Mouse (Mus musculus): ENCODE measurements at regions not wholly inside any gene's neighbourhood (a gene's known extent, or its start where the extent isn't known, plus 50 kb on each side); places are given as distances from the start of the nearest gene placed in this dataset.

DNA sequence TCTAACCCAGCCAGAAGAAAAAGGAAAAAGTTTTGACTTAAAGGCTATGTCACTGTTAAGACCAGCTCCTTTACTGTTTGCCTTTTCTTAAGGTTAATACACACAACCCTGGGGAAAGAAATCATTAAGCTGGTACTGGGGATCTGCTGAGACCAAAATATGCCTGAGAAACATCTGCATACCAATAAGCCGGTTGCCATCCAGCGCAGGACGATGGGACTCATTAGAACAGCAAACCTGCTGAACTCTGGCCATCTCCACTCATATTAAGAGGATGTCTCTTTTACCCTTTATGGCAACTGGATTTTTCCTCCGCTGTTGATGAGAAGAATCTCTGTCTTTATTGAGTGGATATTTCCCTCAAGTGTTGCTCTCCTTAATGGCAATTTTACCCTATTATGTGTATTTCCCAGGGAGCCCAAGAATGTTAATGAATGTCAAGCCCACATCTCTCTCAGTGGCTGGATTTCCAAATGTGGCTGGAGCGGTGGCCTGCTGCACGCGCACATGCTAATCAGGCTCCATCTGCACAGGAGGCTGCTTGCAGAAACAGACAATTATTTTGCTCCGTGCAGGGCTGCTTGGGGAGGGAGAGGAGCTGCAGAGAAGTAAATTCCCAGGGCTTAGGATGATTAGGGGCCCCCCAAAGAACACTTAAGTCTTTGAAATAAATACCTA is 351.6 kb upstream of the Map3k7 start:
- intact Hi-C loops (cut with DNase I), result no loop called here

GRCm38 (mm10) chr4:31612825-31613514 is 350.9 kb upstream of the Map3k7 start:
- intact Hi-C loops (cut with DNase I), result no loop called here

GRCm38 (mm10) chr4:31617572-31617971 is 346.3 kb upstream of the Map3k7 start:
- intact Hi-C loops (cut with DNase I), result no loop called here

GRCm38 (mm10) chr4:31618026-31618425 is 345.9 kb upstream of the Map3k7 start:
- intact Hi-C loops (cut with DNase I), result no loop called here

- intact Hi-C loops (cut with DNase I), result no loop called here
Observed at GRCm38 (mm10) chr4:31621205-31621604, 342.7 kb upstream of the Map3k7 start.

DNA sequence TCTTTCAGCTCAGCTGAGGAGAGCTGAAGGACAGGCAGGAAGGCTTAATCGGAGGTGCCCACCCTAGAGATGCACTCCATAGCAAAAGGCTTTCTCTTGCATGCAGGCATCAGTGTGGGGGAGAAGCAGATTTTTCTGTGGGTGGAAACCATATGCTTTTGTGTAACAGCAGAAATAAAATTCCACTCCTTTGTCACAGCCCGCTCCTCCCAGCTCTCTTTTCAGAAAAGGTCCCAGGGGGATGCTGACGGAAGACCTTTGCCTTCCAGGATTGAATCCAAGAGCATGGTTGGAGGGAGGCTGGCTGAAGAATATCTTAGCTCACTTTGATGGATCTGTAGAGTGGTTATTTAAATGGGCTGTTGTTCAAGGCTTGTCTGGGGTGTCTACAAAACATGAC is 336.8 kb upstream of the Map3k7 start:
- intact Hi-C loops (cut with DNase I), result no loop called here

- intact Hi-C loops (cut with DNase I), result no loop called here
Observed at GRCm38 (mm10) chr4:31627777-31628176, 336.1 kb upstream of the Map3k7 start.

- intact Hi-C loops (cut with DNase I), result no loop called here
Observed at GRCm38 (mm10) chr4:31638564-31638963, 325.3 kb upstream of the Map3k7 start.

DNA sequence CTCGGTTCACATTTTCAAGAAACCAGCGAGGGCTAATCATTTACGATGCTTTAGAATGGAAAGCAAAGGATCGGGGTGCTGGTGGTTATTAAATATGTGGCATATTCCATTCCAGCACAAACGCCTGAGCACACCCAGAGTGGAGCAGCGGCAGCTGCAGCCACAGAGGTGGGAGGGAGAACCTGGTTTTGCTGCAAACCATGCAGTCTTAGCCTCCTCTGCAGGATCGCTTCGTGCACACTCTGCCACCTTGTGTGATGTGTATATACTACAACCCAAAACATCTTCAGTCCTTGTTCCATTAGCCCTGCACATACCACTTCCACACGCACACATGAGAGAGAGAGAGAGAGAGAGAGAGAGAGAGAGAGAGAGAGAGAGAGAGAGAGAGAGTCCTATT is 321.7 kb upstream of the Map3k7 start:
- intact Hi-C loops (cut with DNase I), result no loop called here

DNA sequence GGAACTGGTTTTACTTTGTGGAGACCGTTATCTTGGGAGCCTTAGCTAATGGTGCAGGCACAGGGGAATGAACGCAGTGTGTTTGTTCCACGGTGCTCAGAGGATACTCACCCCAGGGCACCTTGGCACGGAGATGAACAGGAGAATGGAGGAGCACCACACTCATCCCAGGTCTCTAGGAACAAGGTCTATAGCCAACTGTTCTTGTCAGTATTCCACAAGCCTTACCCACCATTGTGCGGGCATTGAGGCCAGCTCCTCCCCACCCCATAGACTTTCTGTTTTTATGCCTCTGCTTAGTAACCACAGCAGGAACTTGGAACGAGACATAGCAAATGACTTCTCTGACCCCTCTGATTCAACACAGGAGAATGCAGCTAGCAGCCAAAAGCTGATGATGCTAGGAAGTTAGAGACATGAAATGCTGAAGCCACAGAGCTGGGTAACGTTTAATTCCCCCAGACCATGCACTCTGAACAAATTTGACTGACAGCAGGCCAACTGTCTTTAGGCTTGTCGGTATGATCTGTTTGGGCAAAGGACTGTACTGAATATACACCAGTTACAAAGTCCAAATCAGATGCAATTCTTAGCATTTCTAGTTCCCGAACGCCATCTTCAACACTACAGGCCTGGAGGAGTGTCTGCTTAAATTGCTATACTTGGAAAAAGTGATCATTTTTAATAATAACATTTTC is 321.2 kb upstream of the Map3k7 start:
- intact Hi-C loops (cut with DNase I), result no loop called here

DNA sequence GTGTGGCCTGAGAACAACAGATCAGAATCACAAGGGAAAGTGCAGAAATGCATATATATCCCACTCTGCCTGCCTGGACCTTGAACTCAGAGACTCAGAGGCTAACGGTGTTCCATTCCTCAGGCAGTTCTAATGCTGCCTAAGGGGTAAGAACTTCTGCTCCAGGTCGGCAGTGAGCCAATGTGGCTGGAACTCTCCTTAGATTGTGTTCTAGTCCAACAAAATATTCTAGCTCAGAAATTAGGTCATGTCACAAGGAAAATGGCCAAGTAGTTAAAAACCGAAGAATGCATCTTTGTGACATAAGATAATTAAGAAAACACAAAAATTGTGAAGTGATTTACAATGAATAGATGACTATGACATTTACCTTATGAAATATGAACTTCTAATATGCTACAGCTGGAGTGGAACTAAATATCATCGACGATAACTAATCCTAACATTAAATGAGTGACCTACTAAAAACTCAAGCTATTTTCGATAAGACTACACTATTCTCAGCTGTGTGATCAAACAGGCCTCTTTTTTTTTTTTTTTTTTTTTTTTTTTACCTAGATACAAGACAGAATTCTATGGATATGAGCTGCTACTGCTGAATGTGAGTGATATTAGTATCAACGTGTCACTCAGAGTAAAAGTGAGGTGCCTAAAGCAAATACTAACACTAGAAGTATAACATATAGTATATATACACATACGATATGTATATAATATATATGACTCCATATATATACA is 315.1 kb upstream of the Map3k7 start:
- intact Hi-C loops (cut with DNase I), result no loop called here

DNA sequence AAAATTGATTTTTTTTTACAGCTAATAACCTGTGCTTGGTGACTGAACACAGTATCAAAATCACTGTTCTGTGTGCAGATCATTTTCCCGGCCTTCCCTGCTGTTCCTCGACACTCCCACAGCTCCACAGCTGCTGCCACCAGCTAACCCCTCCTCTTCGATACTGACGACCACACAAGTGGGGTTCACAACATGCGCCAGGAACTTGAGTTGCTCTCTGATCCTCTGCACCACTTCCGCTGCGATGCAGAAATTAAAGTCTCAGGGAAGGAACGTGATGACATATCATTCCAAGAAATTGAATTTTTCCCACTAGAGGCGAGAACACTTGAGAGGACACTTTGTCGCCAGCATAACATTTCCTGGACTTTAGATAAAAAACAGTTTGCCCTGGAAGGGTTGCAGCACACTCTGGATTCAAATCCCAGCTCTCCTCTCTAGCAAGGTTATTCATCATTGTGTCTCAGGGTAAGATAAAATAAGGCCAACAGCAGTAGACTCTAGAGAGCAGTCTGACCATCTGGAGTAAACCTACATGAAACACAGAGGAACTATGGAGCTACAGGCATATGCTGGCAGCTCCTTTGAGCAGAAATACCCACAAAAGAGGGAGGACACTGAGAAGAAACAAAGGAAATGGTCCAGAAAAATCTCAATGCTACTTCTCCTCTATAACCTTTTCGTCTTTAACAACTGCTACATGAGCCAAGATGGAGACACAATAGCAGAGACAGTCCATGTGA is 308.4 kb upstream of the Map3k7 start:
- intact Hi-C loops (cut with DNase I), result no loop called here

GRCm38 (mm10) chr4:31656111-31656510 is 307.8 kb upstream of the Map3k7 start:
- intact Hi-C loops (cut with DNase I), result no loop called here

- intact Hi-C loops (cut with DNase I), result no loop called here
Observed at GRCm38 (mm10) chr4:31658820-31659219, 305.1 kb upstream of the Map3k7 start.

- intact Hi-C loops (cut with DNase I), result no loop called here
Observed at GRCm38 (mm10) chr4:31660896-31661295, 303.0 kb upstream of the Map3k7 start.

DNA sequence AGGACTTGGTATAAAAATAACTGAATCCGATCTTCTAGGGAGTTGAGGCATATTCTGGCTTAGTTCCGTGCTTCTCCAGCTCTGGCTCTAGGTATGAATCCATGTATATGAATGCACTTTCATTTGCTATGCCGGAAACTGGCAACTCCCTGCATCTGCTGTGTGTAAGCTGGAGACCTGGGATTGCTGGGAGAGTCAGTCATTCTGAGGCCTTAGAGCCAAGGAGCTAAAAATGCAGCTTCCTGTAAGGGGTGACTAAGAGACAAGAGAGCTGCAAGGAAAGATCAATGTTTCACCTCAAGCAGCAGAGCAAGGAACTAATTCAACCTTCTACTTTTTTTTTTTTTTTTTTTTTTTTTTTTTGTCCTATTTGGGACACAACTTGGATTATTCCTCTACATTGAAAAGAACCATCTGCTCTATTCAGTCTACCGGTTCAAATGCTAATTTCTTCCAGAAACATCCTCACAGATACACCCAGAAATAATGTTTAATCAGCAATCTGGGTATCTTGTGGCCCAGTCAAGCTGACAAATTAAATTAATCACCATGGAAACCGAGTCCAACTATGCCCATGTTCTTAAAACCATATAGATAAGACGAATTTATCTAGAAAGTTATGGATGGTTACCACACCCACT is 292.2 kb upstream of the Map3k7 start:
- intact Hi-C loops (cut with DNase I), result no loop called here

DNA sequence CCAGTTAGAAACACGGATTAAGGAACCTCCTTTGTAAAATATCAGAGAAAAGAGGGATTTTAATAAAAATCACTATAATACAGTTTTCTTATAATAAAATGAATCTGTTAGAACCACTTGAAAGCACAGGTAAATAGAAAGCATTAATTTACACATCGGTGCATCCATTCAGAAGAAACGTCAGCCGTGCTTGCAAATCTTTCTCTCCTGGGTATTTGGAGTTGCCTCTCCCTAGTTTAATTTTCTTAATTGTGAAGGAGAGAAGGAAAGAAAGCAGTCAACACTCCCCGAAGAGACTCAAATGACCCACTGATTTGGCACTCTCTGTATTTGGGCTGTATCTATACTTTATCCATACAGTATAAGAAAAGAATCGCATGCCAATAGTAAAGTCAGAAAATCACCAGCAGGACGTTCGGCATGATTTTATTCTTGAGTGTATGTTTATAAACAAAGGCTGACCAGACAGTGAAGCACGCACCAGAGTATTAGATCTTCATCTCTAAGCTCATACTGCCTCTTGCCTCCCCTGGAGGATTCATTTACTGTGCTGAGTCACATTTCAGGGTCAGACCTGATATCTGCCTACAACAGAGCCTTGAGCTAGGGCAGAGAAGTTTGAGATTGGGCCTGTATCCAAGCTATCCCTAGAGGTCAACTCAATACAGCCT is 291.6 kb upstream of the Map3k7 start:
- intact Hi-C loops (cut with DNase I), result no loop called here

GRCm38 (mm10) chr4:31672842-31673171 is 291.1 kb upstream of the Map3k7 start:
- intact Hi-C loops (cut with DNase I), result no loop called here

DNA sequence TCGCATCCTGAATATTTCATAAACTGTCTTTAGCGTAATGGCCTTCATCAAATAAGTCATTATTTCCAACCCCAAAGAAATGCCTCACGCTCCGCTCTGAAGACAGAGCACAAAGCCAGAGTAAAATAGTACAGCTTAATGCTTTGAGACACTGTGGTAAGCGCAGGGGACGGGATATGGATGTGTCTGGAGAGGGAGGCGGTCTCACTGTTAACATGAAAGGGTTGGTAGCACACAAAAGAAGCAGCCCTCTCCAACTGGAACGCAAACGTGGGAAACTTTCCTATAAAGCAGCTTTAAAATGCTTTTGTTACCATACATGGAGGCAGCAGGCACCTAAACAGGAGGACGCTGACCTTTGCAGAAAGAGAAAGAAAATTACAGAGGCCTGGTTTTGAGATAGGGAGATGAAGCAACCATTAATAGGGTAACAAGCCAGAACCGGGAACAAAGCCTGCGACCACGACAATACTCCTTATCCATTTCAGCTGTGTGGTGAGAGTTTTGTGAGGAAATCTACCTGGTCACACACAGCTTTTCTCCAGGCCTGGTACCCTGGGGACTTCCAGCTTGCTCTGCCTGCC is 284.8 kb upstream of the Map3k7 start:
- intact Hi-C loops (cut with DNase I), result no loop called here

DNA sequence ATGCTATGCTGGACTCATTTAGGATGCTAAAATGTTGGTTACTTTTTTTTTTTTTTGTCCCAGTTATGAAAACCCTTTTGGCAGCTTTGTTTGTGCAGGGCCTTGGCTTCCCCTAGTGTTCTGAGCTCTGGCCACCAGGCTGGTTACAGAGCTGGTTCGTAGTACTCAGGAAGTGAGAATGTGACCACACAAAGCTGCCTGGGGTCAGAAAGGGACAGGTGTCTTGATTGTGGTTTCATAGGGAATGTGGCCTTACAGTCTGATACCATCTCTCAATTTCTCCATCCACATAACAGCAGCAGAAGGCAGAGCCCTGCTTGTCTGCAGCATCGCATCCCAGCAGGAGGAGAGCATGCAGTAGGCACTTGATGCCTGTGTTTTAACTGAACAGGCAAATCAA is 282.9 kb upstream of the Map3k7 start:
- intact Hi-C loops (cut with DNase I), result no loop called here
